Mouse (Mus musculus) lung, postnatal 0 days (tissue): ENCODE results near the gene Tfcp2l1.

Experiments used
- CTCF ChIP-seq: IDR thresholded peaks from 2 replicates; pipeline ENCODE4 v1.5.1; 2016; ENCODE audit warnings: antibody characterized with exemption, mild to moderate bottlenecking
- EP300 ChIP-seq: IDR thresholded peaks from 2 replicates; pipeline ENCODE4 v1.6.1; 2016; ENCODE audit warnings: antibody characterized with exemption, mild to moderate bottlenecking, control low read depth

DNA sequence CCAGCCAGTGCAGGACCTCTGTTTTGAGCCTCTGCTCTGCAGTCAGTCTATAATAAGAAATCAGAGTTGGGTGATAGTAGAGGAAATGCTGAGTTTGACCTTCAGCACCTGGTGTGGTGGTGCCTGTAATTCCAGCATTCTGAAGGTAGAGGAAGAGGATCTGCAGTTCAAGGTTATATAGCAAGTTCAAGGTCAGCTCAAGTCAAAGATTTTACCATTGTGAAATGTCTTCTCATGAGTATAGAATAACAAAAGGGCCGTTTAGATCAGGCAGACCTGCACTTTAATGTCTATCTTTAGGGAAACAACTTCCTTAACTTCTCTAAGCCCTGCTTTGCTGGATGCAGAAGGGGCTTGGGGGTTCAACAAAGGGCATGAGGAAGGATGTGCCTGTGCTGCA is 35.3 kb downstream of the Tfcp2l1 start:
- no peak for TF ChIP-seq CTCF
- TF ChIP-seq EP300, result no peak
